Mouse (Mus musculus) small intestine, adult 2 months (tissue): ENCODE measurements at regions not wholly inside any gene's neighbourhood (a gene's known extent, or its start where the extent isn't known, plus 50 kb on each side); places are given as distances from the start of the nearest gene placed in this dataset.

ENCODE experiments used
- CTCF ChIP-seq: fragments of 200-500 bp; IDR thresholded peaks from 2 replicates; pipeline ENCODE4 v1.5.1; 2012; ENCODE audit warnings: low read depth, mild to moderate bottlenecking, control low read depth, inconsistent platforms, low read length, moderate library complexity, mixed read lengths; ENCODE audit not compliant: insufficient replicate concordance, insufficient read length; ENCODE audit errors: extremely low read depth
- POLR2A ChIP-seq: fragments of 200-500 bp; IDR thresholded peaks from 2 replicates; pipeline ENCODE4 v1.6.1; 2012; ENCODE audit warnings: low read depth, mild to moderate bottlenecking, control low read depth, inconsistent platforms, low read length, moderate library complexity

GRCm38 (mm10) chr13:28545337-28545736 is 288.0 kb downstream of the Gm11361 start:
- no peak for TF ChIP-seq CTCF
- no peak for TF ChIP-seq POLR2A
